Mouse (Mus musculus) forebrain, embryonic 16.5 days (tissue): ENCODE measurements around the gene Cntnap5c. TPM values are rescaled to one million over a fixed set of nuclear protein-coding genes. Genes with fewer than 3 reads are reported as not detected.
A peak's percentile ranks its signal among the peaks of the same experiment; 100 is the strongest.
"Not testable (repeated sequence)": the region's sequence is repeated elsewhere in the genome, so short reads cannot be mapped to it uniquely, and the experiment has no call there.

ENCODE experiments used
- ATAC-seq: fragments of 200-750 bp; cut with Nextera tagmentation; 2 replicates; pipeline ENCODE4 v1.8.0; 2017; ENCODE audit warnings: mild to moderate bottlenecking, moderate library complexity
- H3K27ac ChIP-seq: fragments of 300-500 bp; sonication (generic); 2 replicates; pipeline ENCODE4 v1.5.1; 2014; ENCODE audit warnings: low read length, control low read depth
- H3K27me3 ChIP-seq: fragments of 300-500 bp; sonication (generic); replicated peaks from 2 replicates; pipeline ENCODE4 v1.6.1; 2014; ENCODE audit warnings: low read length; ENCODE audit not compliant: control insufficient read depth, insufficient read depth
- H3K36me3 ChIP-seq: fragments of 300-500 bp; sonication (generic); 2 replicates; pipeline ENCODE4 v1.6.1; 2014; ENCODE audit not compliant: control insufficient read depth, insufficient read depth
- H3K4me1 ChIP-seq: fragments of 300-500 bp; sonication (generic); replicated peaks from 2 replicates; pipeline ENCODE4 v1.6.1; 2014; ENCODE audit warnings: low read length; ENCODE audit not compliant: control insufficient read depth, insufficient read depth
- H3K4me2 ChIP-seq: fragments of 300-500 bp; sonication (generic); 2 replicates; pipeline ENCODE4 v1.6.1; 2014; ENCODE audit warnings: mild to moderate bottlenecking, low read length, control low read depth
- H3K4me3 ChIP-seq: fragments of 300-500 bp; sonication (generic); replicated peaks from 2 replicates; pipeline ENCODE4 v1.5.1; 2014; ENCODE audit warnings: mild to moderate bottlenecking, low read length, control low read depth
- H3K9ac ChIP-seq: fragments of 300-500 bp; sonication (generic); replicated peaks from 2 replicates; pipeline ENCODE4 v1.6.1; 2014; ENCODE audit warnings: low read depth, low read length, control low read depth
- H3K9me3 ChIP-seq: fragments of 300-500 bp; sonication (generic); 2 replicates; pipeline ENCODE4 v1.6.1; 2016; ENCODE audit warnings: low read length; ENCODE audit not compliant: control insufficient read depth
- WGBS: fragments of 180-500 bp; shearing (Covaris S2); extraction: QIAGEN DNeasy Blood & Tissue Kit; methylation state at CpG from one replicate; pipeline ENCODE4 v1.1.7; 2014; 5-methylcytosine and 5-hydroxymethylcytosine counted together
- polyA plus RNA-seq: library from polyadenylated mRNA; unstranded; fragments of >200 nt; fragmentation: Nextera tagmentation; extraction: Ambion mirVana; gene quantifications from 2 replicates; pipeline ENCODE4 v1.2.1, GENCODE M21; 2015

Cntnap5c gene
- polyA plus RNA-seq, 1 experiment from 2014 or later = 3.5 TPM

DNA sequence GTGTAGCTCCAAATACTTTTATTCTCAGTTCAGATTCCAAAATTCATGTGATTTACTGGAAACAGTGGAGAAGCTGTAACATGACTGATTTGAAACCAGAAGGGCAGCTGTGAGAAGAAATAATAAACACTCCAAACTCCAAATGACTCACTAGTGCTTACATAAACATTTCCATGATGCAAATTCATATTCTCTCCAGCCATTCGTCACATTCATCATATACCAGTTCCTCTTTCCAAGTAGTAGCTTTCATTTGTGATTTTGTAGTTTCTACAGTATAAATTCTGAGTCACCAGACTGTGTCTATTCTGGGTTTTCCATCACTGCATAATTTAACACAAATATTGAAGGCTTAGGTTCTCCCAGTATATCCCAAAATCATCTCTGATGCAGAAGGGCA lies 31.8 kb downstream of the Cntnap5c start:
- no peaks in the 10 kb centered on the region for H3K36me3 ChIP-seq
- no peaks in the 10 kb centered on the region for H3K9me3 ChIP-seq
- H3K9ac ChIP-seq = no peak overlapping the region
- no peaks in the 10 kb centered on the region for H3K4me1 ChIP-seq
- no peak overlapping the region for H3K4me2 ChIP-seq
- 72% methylated on average over 1 of the region's 1 CpGs for WGBS
- no peaks in the 10 kb centered on the region for H3K27me3 ChIP-seq
- H3K27ac ChIP-seq = no peak overlapping the region
- no peak for ATAC-seq
- no peak overlapping the region for H3K4me3 ChIP-seq

GRCm38 (mm10) chr17:57837090-57837971 lies 68.0 kb downstream of the Cntnap5c start:
- ATAC-seq = peak; percentile 81
- H3K27ac ChIP-seq = no peak overlapping the region; the same call in 1 of the 2 replicates

GRCm38 (mm10) chr17:57855811-57856210 lies 86.4 kb downstream of the Cntnap5c start:
- not testable (repeated sequence) for H3K36me3 ChIP-seq, H3K4me2 ChIP-seq, H3K9me3 ChIP-seq, H3K4me1 ChIP-seq, H3K4me3 ChIP-seq, ATAC-seq, H3K9ac ChIP-seq, H3K27me3 ChIP-seq, H3K27ac ChIP-seq
- WGBS = no CpG with 5 or more reads among the region's 4 CpGs

More at GRCm38 (mm10) chr17:57837090-57837971, 68.0 kb downstream of the Cntnap5c start:
- Histone ChIP-seq H3K27me3 (no peaks in the 10 kb centered on the region), H3K9ac (no peak overlapping the region), H3K4me3 (no peak overlapping the region), H3K4me1 (no peaks in the 10 kb centered on the region), H3K4me2 (no peak overlapping the region), H3K9me3 (no peaks in the 10 kb centered on the region), H3K36me3 (no peaks in the 10 kb centered on the region)

DNA sequence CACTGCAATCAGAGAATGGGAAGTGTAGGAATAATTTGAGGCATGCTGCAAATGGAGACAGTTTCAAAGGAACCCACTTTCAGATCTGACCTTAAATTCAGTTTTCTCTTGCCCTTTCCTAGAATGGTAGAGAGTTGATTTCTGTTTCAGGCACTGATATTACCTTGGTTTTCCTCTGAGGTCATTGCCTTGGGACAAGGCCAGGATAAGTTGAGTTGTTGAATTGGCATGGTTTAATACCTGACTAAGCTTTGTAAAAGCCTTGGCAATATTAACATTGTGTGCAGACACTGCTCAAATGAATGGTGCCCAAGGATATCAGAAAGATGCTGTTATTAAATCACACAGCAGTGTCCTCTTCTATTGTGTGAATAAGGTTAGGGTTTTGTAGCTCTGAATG lies 96.6 kb downstream of the Cntnap5c start:
- no peak overlapping the region for H3K4me3 ChIP-seq
- no peaks in the 10 kb centered on the region for H3K27me3 ChIP-seq
- no peaks in the 10 kb centered on the region for H3K4me1 ChIP-seq
- no peak overlapping the region for H3K4me2 ChIP-seq
- no peak overlapping the region for H3K9ac ChIP-seq
- H3K36me3 ChIP-seq = no peaks in the 10 kb centered on the region
- ATAC-seq = no peak
- H3K27ac ChIP-seq = no peak overlapping the region
- no peaks in the 10 kb centered on the region for H3K9me3 ChIP-seq

GRCm38 (mm10) chr17:57887742-57888389 lies 118.5 kb downstream of the Cntnap5c start:
- ATAC-seq = no peak
- no peaks in the 10 kb centered on the region for H3K36me3 ChIP-seq
- H3K27me3 ChIP-seq = no peaks in the 10 kb centered on the region
- H3K27ac ChIP-seq = no peak overlapping the region
- H3K4me2 ChIP-seq = no peak overlapping the region
- H3K4me3 ChIP-seq = no peak overlapping the region
- H3K4me1 ChIP-seq = no peaks in the 10 kb centered on the region
- 86% methylated on average over 4 of the region's 4 CpGs for WGBS
- no peak overlapping the region for H3K9ac ChIP-seq
- H3K9me3 ChIP-seq = no peaks in the 10 kb centered on the region

- no peaks in the 10 kb centered on the region for H3K27me3 ChIP-seq
- ATAC-seq = no peak
- H3K27ac ChIP-seq = no peak overlapping the region
- H3K9me3 ChIP-seq = no peaks in the 10 kb centered on the region
- H3K4me2 ChIP-seq = no peak overlapping the region
- no peaks in the 10 kb centered on the region for H3K4me1 ChIP-seq
- no peak overlapping the region for H3K4me3 ChIP-seq
- no peaks in the 10 kb centered on the region for H3K36me3 ChIP-seq
- no peak overlapping the region for H3K9ac ChIP-seq
Observed at GRCm38 (mm10) chr17:57911770-57912293, 142.5 kb downstream of the Cntnap5c start.

DNA sequence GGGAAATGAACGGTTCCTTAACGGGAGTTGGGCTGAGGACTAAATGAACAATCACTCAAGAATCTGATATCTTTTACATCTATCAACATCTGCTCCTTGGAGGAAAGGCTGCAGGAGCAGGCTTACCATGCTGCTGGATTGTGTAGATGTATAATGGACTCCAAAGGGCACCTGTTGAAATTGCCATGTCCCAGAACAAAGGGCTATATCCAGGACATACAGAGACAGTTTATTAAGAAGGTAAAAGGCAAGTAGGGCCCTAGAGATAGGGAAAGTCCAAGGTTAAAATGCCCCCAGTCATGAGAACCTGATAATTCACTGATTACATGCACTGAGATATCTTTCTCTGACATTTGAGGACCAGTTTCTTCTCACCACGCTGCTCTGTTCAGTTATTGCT lies 214.9 kb downstream of the Cntnap5c start:
- WGBS = 88% methylated on average over 3 of the region's 3 CpGs
- no peak for ATAC-seq
- Histone ChIP-seq H3K4me2 (no peak overlapping the region), H3K9me3 (no peaks in the 10 kb centered on the region), H3K4me3 (no peak overlapping the region), H3K36me3 (no peaks in the 10 kb centered on the region), H3K9ac (no peak overlapping the region), H3K4me1 (no peaks in the 10 kb centered on the region), H3K27ac (no peak overlapping the region), H3K27me3 (no peaks in the 10 kb centered on the region)

- Histone ChIP-seq H3K4me1 (no peaks in the 10 kb centered on the region), H3K27ac (no peak overlapping the region), H3K9ac (no peak overlapping the region), H3K4me2 (no peak overlapping the region), H3K9me3 (no peaks in the 10 kb centered on the region), H3K36me3 (no peaks in the 10 kb centered on the region), H3K27me3 (no peaks in the 10 kb centered on the region), H3K4me3 (no peak overlapping the region)
- 48% methylated on average over 2 of the region's 2 CpGs for WGBS
- ATAC-seq = no peak
Observed at GRCm38 (mm10) chr17:57988420-57988819, 219.1 kb downstream of the Cntnap5c start.

DNA sequence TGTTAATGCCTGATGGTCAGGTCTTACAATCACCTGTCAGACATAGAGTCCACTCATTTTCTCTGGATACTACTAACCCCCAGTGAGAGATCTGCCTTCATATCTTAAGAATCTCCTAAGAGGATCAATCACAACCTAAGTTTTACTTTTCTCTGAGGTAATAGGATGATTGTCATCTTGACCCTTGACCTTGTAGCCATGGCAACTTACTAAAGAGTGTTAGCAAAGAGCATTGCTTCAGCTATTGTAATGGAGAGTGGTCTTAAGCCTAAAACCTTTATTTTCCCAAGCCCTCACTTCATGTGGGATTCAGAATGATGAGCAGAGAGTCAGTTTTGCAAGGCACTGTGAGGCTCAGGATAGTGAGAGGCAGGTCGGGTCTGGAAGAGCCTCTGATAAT lies 227.1 kb downstream of the Cntnap5c start:
- Histone ChIP-seq H3K27ac (no peak overlapping the region), H3K36me3 (no peaks in the 10 kb centered on the region), H3K4me1 (no peaks in the 10 kb centered on the region), H3K4me2 (no peak overlapping the region), H3K27me3 (no peaks in the 10 kb centered on the region), H3K4me3 (no peak overlapping the region), H3K9me3 (no peaks in the 10 kb centered on the region), H3K9ac (no peak overlapping the region)
- 31% methylated on average over 1 of the region's 1 CpGs for WGBS
- ATAC-seq = no peak
